Mouse (Mus musculus) cerebellum, adult 11 months (tissue): ENCODE data around the gene Ppp2r5a.
A peak's percentile ranks its signal among the peaks of the same experiment; 100 is the strongest.

Source experiments
- DNase-seq: peaks from one replicate; pipeline ENCODE4 v3.0.0; 2022

Ppp2r5a gene

GRCm38 (mm10) chr1:191324733-191325590, 78.1 kb downstream of the Ppp2r5a start:
- no peak for DNase-seq

- no peak for DNase-seq
Measured at GRCm38 (mm10) chr1:191323381-191323780, 79.7 kb downstream of the Ppp2r5a start.

- DNase-seq = no peak
Measured at GRCm38 (mm10) chr1:191318686-191319085, 84.4 kb downstream of the Ppp2r5a start.

DNA sequence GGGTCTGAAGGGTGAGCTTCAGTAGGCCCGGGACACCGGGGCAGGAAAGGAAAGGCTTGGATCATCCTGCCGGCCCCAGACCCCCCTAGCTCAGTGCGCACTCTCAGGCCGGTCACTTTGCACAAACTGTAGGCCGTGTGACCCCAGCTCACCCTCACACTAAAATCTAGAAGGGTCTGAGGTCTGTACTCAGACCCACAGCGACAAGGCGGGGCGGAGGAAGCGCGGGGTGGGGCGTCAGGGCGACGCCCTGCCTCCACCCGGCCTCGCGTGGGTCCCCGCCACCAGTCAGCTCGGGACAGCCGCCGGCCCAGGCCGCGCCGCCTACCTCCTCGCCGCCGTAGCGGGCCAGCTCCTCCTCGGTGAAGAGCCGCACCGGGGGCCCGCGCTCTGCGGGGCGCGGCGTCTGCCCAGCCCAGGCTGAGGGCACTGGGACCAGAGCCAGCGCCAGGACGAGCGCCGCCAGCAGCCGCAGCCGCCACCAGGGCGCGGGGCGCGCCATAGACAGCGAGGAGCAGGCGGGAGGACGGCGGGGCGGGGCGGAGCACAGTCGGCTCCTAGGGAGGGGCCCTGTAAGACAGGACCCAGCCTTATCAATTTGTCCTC, 85.4 kb downstream of the Ppp2r5a start, which contains the start of gene Nenf:
Gene Nenf, minus strand, starts transcription at position 604 of the 606 bp plus-strand sequence.
- peak; percentile 80 for DNase-seq

GRCm38 (mm10) chr1:191316818-191317217, 86.3 kb downstream of the Ppp2r5a start:
- no peak for DNase-seq

GRCm38 (mm10) chr1:191313926-191314325, 89.1 kb downstream of the Ppp2r5a start:
- DNase-seq = no peak

GRCm38 (mm10) chr1:191313158-191313557, 89.9 kb downstream of the Ppp2r5a start:
- DNase-seq = no peak

DNA sequence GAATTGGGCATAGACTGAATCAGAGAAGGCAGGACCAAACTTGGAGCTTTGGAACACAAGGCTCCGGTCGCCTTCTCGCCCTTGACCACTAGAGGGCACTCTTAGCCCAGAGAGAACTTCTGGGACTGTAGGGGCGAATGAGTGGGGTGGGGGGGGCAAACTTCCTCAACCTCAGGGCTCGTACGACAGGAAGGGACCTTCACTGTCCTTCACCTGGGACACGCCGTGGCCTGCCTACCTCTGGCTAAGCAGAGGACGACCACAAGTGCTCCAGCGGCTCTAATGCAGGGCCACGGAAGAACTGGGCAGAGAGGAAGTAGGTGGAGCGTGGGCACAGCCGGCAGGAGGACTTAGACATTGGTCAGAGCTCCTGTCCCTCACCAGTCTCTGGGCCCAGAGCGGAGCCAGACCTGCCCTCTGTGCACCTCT, 90.5 kb downstream of the Ppp2r5a start:
- peak; percentile 78 for DNase-seq

- no peak for DNase-seq
Measured at GRCm38 (mm10) chr1:191311296-191311898, 91.7 kb downstream of the Ppp2r5a start.

- no peak for DNase-seq
Measured at GRCm38 (mm10) chr1:191307766-191308455, 95.2 kb downstream of the Ppp2r5a start.

- no peak for DNase-seq
Measured at GRCm38 (mm10) chr1:191306316-191306715, 96.8 kb downstream of the Ppp2r5a start.

- no peak for DNase-seq
Measured at GRCm38 (mm10) chr1:191305610-191306009, 97.5 kb downstream of the Ppp2r5a start.

GRCm38 (mm10) chr1:191304216-191304615, 98.9 kb downstream of the Ppp2r5a start:
- no peak for DNase-seq

DNA sequence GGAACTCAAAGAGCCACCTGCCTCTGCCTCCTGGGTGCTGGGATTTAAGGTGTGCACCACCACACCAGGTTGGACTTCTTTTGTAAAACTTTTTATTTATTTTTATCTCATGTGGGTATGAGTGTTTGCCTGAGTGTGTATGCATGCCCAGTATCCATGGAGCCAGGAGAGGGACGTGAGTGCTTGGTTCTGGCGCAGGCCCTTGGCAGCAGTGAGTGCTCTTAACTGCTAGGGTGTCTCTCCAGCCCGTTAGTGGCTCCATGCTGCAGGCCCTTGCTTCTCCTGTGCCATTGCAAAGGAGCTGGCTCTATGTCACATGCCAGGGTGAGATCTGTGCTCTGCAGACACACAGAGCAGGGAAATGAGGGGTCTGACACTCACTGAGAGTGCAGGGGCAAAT, 99.3 kb downstream of the Ppp2r5a start:
- no peak for DNase-seq
